Mouse (Mus musculus) hindbrain, embryonic 10.5 days (tissue): ENCODE measurements around the gene Cdc7. TPM values are rescaled to one million over a fixed set of nuclear protein-coding genes. Genes with fewer than 3 reads are reported as not detected.
"Not testable (repeated sequence)": the region's sequence is repeated elsewhere in the genome, so short reads cannot be mapped to it uniquely, and the experiment has no call there.

Source experiments
- DNase-seq: peaks from one replicate; pipeline ENCODE4 v3.0.0-alpha.2; 2017; ENCODE audit warnings: low spot score
- H3K27ac ChIP-seq: fragments of 300-500 bp; sonication (generic); 2 replicates; pipeline ENCODE4 v1.5.1; 2016; ENCODE audit warnings: mild to moderate bottlenecking, moderate library complexity
- H3K27me3 ChIP-seq: fragments of 300-500 bp; sonication (generic); 2 replicates; pipeline ENCODE4 v1.6.1; 2016; ENCODE audit warnings: mild to moderate bottlenecking; ENCODE audit not compliant: poor library complexity, insufficient read depth, severe bottlenecking
- H3K36me3 ChIP-seq: fragments of 300-500 bp; sonication (generic); 2 replicates; pipeline ENCODE4 v1.6.1; 2016; ENCODE audit warnings: mild to moderate bottlenecking, moderate library complexity
- H3K4me1 ChIP-seq: fragments of 300-500 bp; sonication (generic); replicated peaks from 2 replicates; pipeline ENCODE4 v1.6.1; 2016; ENCODE audit warnings: mild to moderate bottlenecking
- H3K4me3 ChIP-seq: fragments of 300-500 bp; sonication (generic); 2 replicates; pipeline ENCODE4 v1.5.1; 2016; ENCODE audit warnings: mild to moderate bottlenecking, moderate library complexity
- H3K9me3 ChIP-seq: fragments of 300-500 bp; sonication (generic); 2 replicates; pipeline ENCODE4 v1.6.1; 2016; ENCODE audit warnings: mild to moderate bottlenecking, moderate library complexity
- WGBS: fragments of 180-500 bp; shearing (Covaris S2); methylation state at CpG from one replicate; pipeline ENCODE4 v1.1.7; 2016; 5-methylcytosine and 5-hydroxymethylcytosine counted together
- polyA plus RNA-seq: library from polyadenylated mRNA; unstranded; fragments of >200 nt; fragmentation: Nextera tagmentation; extraction: Ambion mirVana; gene quantifications from 2 replicates; pipeline ENCODE4 v1.2.1, GENCODE M21; 2016

Gene Cdc7
- polyA plus RNA-seq, 1 experiment from 2014 or later = 40.2 TPM

DNA sequence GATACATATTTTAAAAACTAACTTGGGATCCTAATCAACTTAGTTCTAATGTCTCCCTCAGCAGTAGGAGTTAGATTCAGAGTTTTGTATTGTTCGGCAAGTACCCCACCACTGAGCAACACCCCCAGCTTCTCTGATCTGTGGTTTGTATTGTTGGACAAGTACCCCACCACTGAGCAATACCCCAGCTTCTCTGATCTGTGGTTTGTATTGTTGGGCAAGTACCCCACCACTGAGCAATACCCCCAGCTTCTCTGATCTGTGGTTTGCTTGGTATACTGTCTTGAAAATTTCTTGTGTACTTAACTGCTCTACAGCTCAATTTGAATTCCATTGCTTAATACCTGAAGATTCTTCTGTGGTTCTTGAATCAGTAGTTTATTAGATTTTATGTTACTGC, 3.5 kb downstream of the Cdc7 start:
- Histone ChIP-seq H3K4me1 (peaks cover 18% of the 10 kb centered on the region), H3K27ac (no peak overlapping the region), H3K4me3 (no peak overlapping the region), H3K27me3 (no peaks in the 10 kb centered on the region; the same call in 1 of the 2 replicates), H3K36me3 (peaks cover 59% of the 10 kb centered on the region), H3K9me3 (no peaks in the 10 kb centered on the region)
- no peak for DNase-seq
- 97% methylated on average over 1 of the region's 1 CpGs for WGBS

DNA sequence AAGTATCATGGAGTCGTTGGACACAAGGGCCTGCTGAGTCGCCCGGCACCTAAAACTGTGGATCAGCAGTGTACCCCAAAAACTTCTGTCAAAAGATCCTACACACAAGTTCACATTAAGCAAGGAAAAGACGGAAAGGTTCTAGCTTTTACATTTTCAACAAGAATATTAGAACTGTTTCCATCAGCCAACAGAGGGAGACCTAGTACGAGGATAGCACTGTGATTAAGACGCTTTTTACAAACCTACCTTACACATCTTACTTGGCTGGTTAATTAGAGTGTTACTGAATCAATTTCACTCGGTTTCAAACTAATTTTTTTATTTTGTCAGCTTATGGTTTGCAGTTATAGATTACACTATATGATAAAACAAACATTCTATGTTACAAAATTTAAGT, 9.8 kb downstream of the Cdc7 start:
- no peak overlapping the region for H3K27ac ChIP-seq
- H3K9me3 ChIP-seq = no peaks in the 10 kb centered on the region
- 93% methylated on average over 7 of the region's 7 CpGs for WGBS
- no peaks in the 10 kb centered on the region for H3K27me3 ChIP-seq
- no peak overlapping the region for H3K4me3 ChIP-seq
- no peak for DNase-seq
- H3K4me1 ChIP-seq = no peaks in the 10 kb centered on the region
- H3K36me3 ChIP-seq = peaks cover 98% of the 10 kb centered on the region

DNA sequence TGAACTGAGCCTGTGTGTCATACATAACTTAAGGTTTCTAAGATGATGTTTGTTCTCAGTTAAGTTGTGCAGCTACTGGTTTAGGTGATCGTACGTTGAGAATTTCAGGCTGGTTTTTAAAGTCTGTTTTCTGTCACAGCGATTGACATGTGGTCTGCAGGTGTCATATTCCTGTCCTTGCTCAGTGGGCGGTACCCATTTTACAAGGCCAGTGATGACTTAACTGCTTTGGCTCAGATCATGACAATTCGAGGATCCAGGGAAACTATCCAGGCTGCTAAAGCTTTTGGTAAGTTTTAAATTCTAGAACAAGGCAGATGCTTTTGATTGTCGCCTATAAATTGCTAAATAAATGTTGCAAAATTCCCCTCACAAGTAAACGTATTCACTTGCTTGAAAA, 15.0 kb downstream of the Cdc7 start:
- Histone ChIP-seq H3K36me3 (peaks cover 91% of the 10 kb centered on the region), H3K27ac (no peak overlapping the region), H3K27me3 (no peaks in the 10 kb centered on the region), H3K9me3 (no peaks in the 10 kb centered on the region), H3K4me3 (no peak overlapping the region), H3K4me1 (no peaks in the 10 kb centered on the region)
- no peak for DNase-seq
- WGBS = 91% methylated on average over 7 of the region's 7 CpGs

DNA sequence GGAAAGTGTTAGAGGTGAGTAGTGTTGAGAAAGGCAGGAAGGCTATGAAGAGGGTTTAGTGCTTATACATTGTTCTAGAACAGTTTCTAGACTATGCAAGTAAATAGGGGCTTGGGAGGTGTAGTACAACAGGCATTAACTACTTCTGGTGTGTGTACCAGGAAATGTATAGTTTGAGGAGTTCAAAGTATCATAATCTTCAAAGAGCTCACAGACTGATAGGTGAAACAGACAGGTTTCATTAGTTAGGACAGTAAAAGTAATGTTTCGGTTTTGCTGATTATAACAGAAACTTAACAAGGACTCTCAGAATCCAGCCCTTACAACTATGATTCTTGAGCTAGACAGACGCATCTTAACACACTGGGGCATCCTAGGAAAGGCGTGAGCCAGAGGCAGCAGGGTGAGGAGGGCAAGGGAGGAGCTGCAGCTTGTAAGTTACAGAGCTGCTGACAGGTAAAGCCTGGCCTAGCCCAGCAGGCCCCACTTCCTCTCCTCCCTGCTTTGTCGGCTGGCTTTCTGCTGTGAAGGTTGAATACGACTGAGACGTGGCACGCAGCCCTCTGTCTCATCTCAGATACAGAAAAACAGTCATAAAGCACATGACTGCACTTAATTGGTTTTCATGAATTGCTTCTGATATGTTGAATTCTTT, 18.3 kb downstream of the Cdc7 start:
- DNase-seq = no peak
- Histone ChIP-seq H3K36me3 (peaks cover 85% of the 10 kb centered on the region), H3K4me1 (no peaks in the 10 kb centered on the region), H3K27ac (no peak overlapping the region), H3K4me3 (no peak overlapping the region), H3K9me3 (no peaks in the 10 kb centered on the region), H3K27me3 (no peaks in the 10 kb centered on the region)
- WGBS = 86% methylated on average over 7 of the region's 7 CpGs

DNA sequence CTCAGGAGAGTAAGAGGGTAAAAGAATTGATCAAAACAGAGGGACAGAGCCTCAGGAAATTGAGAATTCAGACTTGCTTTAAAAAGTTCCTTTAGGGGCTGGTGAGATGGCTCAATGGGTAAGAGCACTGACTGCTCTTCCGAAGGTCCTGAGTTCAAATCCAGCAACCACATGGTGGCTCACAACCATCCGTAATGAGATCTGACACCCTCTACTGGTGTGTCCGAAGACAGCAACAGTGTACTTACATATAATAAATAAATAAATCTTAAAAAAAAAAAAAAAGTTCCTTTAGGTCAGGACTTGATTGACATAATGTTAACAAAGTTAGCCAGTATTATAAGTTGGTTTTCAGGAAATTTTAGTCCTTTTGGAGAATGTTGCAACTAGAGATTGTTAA, 20.8 kb downstream of the Cdc7 start:
- WGBS = 95% methylated on average over 3 of the region's 3 CpGs
- not testable (repeated sequence) for DNase-seq, H3K9me3 ChIP-seq, H3K4me1 ChIP-seq, H3K27ac ChIP-seq, H3K4me3 ChIP-seq, H3K27me3 ChIP-seq
- peaks cover 61% of the 10 kb centered on the region for H3K36me3 ChIP-seq

DNA sequence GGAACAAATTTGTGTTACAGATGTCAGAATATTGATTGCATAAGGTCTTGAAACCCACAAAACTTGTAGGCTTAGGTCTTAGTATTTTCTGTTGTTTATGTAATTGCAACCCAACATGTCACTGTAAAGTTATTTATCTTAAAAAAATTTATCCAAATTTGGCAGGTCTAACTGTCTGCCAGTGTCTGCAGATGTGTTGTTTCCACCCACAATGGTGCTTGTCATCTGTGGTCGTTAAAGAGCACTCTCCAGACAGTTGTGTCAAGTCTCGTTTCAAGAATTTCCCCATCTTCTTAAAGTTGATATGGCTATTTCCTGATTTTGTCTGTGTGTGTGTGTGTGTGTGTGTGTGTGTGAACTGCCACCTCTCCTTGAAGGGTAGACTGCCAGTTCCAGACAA, 21.5 kb downstream of the Cdc7 start:
- H3K27ac ChIP-seq = no peak overlapping the region
- no peaks in the 10 kb centered on the region for H3K27me3 ChIP-seq
- H3K4me3 ChIP-seq = no peak overlapping the region
- 83% methylated on average over 2 of the region's 2 CpGs for WGBS
- peaks cover 2% of the 10 kb centered on the region; the same call in 1 of the 2 replicates for H3K4me1 ChIP-seq
- no peaks in the 10 kb centered on the region for H3K9me3 ChIP-seq
- DNase-seq = no peak
- H3K36me3 ChIP-seq = peaks cover 56% of the 10 kb centered on the region

DNA sequence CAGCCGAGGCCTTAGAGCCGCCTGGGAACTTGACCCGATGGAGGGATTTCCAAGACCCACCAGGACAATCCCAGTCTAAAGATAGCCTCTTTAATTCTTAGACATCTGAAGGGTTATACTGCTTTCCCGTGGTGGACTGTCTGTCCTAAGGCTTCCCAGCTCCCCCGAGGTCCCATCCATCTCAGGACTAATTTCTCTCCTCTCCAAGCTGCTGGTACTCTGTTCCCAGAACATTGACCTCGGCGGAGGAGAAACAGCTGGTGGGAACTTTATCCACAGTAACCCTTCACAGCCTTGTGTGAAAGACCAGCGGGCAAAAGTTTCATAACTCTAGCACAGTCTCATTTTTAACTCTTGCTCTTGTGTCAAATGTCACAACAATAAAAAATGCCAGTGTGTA, 25.1 kb downstream of the Cdc7 start:
- Histone ChIP-seq H3K4me1 (peaks cover 10% of the 10 kb centered on the region; the same call in 1 of the 2 replicates), H3K27ac (no peak overlapping the region), H3K27me3 (no peaks in the 10 kb centered on the region), H3K9me3 (no peaks in the 10 kb centered on the region), H3K36me3 (peaks cover 26% of the 10 kb centered on the region), H3K4me3 (no peak overlapping the region)
- 73% methylated on average over 8 of the region's 8 CpGs for WGBS
- no peak for DNase-seq

DNA sequence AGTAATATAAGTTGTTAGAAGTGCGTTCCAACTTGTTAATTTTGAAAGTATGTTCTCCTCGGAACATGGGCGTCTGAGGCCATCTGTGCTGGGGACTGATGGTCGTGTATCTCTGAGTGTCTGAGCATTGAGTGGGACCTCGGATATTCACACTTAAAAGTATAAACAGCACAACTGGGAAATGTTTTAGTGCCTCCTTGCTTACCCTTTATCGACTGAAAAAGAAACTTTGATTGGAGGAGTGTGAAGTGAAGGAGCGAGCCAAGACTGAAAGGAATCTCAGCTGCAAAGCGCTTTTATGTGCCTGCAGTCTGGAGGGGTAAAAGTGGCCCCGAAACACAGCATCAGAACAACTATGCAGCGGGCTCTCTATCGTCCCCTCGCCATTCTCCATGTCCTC, 25.7 kb downstream of the Cdc7 start:
- WGBS = 83% methylated on average over 12 of the region's 12 CpGs
- no peak for DNase-seq
- H3K9me3 ChIP-seq = no peaks in the 10 kb centered on the region
- H3K4me1 ChIP-seq = peaks cover 15% of the 10 kb centered on the region; the same call in 1 of the 2 replicates
- H3K36me3 ChIP-seq = peaks cover 21% of the 10 kb centered on the region
- H3K27ac ChIP-seq = no peak overlapping the region
- H3K4me3 ChIP-seq = no peak overlapping the region
- no peaks in the 10 kb centered on the region for H3K27me3 ChIP-seq

DNA sequence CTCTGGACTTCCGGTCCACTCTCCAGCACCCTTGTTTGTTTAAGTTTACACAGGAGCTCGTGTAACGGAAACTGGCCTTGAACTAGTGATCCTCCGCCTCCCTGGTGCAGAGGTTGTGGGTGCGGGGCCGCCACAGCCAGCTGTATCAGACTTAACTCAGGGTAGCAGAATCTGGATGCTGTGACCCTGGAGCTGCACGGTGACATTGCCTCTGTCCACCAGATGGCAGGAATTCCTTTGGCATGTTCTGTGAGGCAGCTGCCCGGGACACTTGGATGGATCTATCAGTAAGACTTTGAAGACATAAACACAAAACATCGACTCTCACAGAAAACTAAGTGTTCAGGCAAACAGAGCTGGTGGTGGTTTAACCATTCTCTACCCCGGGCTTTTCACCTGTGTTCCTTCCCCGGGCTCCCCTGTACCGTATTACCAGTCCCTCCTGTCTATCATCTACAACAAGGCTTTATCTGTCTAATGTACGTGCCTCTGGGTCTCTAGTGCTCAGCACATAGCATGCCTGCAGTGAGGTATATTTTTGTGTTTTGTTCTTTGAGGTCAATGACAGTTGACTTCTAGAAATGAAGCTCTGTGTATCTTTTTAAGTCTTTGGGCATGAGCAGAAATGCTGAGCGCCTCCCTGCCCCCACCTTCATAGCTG, 26.6 kb downstream of the Cdc7 start:
- Histone ChIP-seq H3K4me3 (no peak overlapping the region), H3K36me3 (peaks cover 14% of the 10 kb centered on the region), H3K27ac (no peak overlapping the region), H3K27me3 (no peaks in the 10 kb centered on the region), H3K9me3 (no peaks in the 10 kb centered on the region), H3K4me1 (peaks cover 20% of the 10 kb centered on the region; the same call in 1 of the 2 replicates)
- WGBS = 50% methylated on average over 14 of the region's 14 CpGs
- DNase-seq = peak; percentile 68

DNA sequence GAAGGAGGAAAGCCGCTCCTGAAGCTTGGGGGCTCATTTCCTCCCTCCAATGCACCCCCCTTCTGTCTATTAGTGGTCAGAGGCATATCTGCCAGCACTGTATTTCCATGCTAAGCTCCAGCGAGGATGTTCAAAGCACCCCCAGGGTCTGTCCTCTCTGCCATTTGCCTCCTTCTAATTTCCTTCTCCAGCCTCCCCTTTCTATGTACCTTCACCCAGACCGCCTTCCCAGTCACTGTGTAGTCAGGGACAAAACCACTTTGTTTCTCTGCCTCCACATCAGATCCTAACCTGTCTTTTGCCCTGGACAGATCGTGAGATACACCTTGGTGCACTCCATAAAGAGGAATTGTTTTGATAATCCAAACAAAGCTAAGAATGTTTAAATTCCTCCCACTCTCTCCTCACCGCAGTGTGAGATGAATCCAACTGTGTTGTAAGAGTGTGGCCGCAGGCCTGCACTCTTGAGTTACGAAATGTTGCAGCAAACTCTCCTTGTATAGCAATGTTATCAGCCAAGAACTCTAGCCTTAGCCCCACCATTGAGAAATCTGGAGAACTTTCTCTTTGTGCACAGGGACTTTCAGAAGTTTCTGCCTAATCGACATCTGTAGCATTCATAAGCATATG, 27.3 kb downstream of the Cdc7 start:
- Histone ChIP-seq H3K4me1 (peaks cover 27% of the 10 kb centered on the region), H3K27ac (no peak overlapping the region), H3K4me3 (no peak overlapping the region), H3K36me3 (peaks cover 8% of the 10 kb centered on the region), H3K9me3 (no peaks in the 10 kb centered on the region), H3K27me3 (no peaks in the 10 kb centered on the region)
- WGBS = 69% methylated on average over 8 of the region's 8 CpGs
- no peak for DNase-seq

DNA sequence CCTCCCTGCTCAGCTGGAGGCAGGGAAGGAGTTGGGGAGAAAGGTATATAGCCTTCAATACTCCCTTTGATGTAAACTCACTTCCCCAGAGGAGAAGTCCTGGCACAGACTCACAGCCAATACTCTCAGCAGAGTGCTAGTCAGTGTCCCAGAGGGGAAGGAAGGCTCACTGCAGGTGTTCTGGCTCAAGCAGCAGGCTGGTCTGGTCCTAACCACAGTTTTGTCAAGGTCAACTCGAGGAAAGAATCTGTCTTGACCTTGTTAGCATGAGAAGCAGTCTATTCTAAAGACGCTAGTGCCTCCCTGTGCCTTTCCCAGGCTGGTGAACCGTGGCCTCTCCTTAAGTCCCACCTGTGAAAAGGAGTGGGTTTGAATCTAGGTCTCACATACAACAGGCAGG, 30.6 kb downstream of the Cdc7 start:
- H3K27ac ChIP-seq = no peak overlapping the region
- DNase-seq = no peak
- no peak overlapping the region for H3K4me3 ChIP-seq
- WGBS = 25% methylated on average over 3 of the region's 3 CpGs
- peaks cover 31% of the 10 kb centered on the region for H3K4me1 ChIP-seq
- no peaks in the 10 kb centered on the region for H3K9me3 ChIP-seq
- no peaks in the 10 kb centered on the region for H3K36me3 ChIP-seq
- no peaks in the 10 kb centered on the region for H3K27me3 ChIP-seq

DNA sequence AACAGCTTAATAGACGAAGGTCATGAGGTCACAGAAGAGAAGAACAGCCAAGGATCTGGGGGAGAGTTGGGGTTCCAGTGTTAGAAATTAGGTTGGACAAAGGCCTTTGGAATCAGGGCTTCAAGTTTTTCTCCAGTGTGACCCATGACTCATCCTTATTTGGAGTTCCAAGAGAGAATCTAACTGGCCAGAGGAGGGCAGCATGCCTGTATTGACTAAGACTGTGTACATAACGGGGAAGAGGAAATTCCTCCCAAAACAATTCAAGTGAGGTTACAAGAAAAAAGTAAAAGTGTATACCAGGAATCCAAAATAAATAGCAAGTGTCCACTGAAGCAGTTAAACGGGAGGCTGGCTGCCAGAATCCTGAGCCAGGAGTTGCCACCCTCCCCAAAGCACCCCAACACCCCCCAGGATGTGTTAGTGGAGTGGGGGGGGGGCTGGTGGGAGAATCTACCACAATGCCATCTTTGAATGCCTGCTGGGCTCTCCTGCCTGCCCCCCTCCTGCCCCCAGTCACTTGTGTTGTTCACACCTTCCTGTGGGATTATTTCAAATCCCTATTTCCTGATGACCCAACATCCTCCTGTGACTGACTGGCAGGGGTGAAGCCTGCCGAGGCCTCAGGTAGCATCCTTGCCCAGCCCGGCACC, 31.9 kb downstream of the Cdc7 start:
- WGBS = 41% methylated on average over 5 of the region's 5 CpGs
- H3K4me3 ChIP-seq = no peak overlapping the region
- H3K27me3 ChIP-seq = no peaks in the 10 kb centered on the region
- H3K4me1 ChIP-seq = peaks cover 25% of the 10 kb centered on the region
- DNase-seq = peak; percentile 47
- no peaks in the 10 kb centered on the region for H3K36me3 ChIP-seq
- H3K9me3 ChIP-seq = no peaks in the 10 kb centered on the region
- H3K27ac ChIP-seq = peak overlapping the region; percentile 69
